Mouse (Mus musculus) layer of hippocampus, adult 18-20 months (tissue): ENCODE measurements at regions not wholly inside any gene's neighbourhood (a gene's known extent, or its start where the extent isn't known, plus 50 kb on each side); places are given as distances from the start of the nearest gene placed in this dataset.

ENCODE experiments used
- DNase-seq, 2 experiments: peaks; one replicate each; pipeline ENCODE4 v3.0.0; 2022; ENCODE audit warnings: low spot score in 2 of 2

DNA sequence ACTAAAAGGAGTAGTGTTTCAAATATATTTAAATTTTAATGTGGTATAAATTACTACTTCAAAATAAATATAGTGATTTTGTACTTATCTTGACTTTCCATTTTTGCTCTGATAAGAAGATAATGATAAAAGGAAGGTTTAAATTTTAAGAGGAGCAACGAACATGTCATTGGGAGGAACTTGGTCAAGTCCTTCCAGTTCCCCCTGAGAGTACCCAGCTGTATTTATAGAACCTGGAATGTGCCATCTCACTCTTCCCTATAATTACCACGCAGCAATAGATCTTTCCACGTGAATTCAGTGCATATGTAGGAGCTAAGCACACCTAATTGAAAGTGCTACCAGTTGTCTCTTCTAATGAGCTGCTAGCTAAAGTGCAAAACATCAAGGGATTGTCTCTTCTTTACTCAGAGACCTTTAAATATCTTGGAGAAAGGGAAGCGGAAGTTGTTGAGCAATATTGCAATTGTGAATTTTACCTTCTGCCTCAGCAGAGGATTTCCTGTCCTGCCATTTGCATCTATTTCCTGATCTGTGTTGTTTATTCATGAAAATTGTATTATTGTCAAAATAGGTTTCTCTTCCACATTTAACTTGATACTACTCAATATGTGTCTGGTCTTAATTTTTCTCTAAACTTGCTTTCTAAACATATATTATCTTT is 1243.0 kb upstream of the Zeb2 start:
- DNase-seq, result no peak

DNA sequence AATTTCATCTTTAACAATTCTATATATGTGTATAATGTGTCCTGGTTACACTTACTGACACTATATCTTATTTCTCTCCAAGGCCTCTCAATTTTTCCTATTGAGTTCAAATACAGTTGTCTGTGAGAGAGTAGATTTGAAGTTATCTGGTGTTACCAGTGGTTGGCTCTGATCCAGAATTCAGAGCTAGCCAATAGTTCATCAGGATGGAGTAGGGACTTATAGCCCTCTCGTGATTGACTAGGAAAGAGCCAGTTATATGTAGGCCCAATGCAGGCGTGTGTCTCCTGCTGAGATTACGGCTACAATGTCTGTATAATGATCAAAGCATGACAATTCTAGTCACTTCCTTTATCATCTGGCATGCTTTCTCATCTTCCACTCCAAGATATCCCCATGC is 1241.0 kb upstream of the Zeb2 start:
- no peak for DNase-seq

- DNase-seq, result peak; percentile 61 to 91
These were observed 1239.5 kb upstream of the Zeb2 start for GRCm38 (mm10) chr2:46356651-46357050.

GRCm38 (mm10) chr2:46340694-46341093 is 1223.5 kb upstream of the Zeb2 start:
- DNase-seq, result peak in 1 of 2 experiments; percentile 55

GRCm38 (mm10) chr2:46316666-46317065 is 1199.5 kb upstream of the Zeb2 start:
- DNase-seq, result peak in 1 of 2 experiments; percentile 73

DNA sequence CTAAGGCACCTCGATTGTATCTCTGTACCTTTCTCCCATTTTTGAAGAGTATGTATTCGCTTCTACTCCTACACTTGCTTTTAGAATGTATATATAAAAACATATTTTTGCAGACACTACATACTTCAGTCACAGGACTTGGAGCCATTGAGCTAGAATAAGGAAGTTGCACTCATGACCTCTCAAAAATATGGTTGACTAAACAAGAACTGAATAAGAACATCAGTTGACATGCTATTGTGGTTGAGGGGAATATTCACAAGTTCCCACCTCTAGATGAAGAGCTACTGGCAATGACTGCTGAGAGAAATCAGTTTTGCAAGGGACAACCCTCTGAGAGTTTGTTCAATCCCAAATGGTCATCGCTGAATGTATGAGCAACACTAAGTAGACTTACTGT is 1198.0 kb upstream of the Zeb2 start:
- DNase-seq, result no peak

DNA sequence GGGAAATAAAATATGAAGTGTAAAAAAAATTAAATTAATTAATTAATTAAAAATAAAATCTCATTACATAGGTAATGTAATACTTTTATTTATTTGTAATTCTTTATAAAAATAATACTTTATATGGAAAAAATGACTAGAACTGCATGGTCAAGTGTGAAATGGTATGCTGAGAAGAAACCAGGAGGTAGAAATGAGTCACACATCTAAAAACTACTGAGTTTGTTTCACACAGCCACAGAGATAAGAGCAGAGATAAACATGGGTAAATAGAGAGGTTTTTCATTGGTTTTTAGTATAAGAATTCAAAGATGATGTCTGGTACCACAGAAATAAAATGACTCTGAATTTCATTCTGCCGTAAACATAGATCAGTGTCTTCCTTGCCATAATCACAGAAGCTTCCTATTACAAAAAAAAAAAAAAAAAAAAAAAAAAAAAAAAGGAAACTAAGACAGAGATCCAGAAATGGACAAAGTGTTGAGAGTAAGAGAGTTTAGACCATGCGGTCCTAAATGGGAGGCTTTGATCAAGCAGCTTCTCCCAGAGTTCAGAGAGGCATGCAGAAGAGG is 1190.5 kb upstream of the Zeb2 start:
- DNase-seq, result no peak

GRCm38 (mm10) chr2:46302627-46303026 is 1185.4 kb upstream of the Zeb2 start:
- DNase-seq, result no peak

DNA sequence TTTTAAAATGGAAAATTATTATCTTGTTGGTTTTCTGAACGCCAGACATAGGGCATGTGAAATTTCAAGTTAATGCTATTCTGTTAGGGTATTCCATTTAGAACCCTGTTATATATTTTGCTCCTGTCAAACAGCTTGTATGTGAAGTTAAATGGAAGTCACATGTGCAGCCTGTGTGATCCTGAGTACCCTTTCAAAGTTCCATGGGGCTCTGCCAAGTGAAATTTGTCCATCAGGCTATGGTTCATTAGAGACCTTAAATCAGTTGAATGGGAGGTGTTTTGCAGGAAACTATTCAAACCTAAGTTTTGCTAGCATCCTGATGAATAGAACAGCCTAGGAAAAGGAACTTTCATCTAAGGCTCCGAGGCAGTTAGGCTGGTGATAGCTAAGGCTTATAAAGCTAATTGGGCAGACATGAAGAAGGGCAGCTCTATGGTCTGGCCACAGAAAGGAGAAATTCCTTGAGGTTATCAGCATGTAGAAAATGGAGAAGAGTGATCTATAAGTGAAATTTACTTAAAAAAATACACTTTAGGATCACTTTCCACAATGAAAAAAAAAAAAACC is 1180.2 kb upstream of the Zeb2 start:
- DNase-seq, result no peak

DNA sequence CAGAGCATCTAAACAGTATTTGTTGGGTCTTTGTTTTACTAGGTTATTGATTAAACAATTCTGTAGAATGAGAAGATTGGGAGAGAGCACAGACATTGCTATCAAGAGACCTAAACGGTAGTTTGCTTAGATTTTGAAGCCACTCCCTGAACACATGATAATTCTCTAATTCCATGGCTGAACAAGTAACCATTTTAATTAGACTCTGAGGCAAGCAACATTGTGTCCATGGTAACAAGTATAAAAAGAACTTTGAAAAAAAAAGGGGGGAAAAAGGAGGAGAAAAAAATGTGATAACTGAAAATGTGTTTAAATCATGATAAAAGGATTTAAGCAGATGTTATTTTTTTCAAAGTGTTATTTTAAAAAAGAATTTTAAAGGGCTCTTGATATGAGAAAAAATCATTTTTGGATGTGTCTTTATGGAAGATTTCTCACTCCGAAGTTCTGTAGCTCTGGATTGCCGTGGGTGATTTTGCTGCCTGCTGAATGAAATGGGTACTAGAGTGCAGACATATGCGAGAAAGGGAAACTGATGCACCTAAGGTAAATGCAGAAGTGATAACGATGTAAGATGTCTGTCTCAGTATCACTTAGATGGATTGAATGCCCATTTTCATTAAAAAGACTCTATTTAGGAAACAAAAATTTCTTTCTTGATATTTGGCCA is 1166.9 kb upstream of the Zeb2 start:
- peak in 1 of 2 experiments; percentile 39 for DNase-seq

DNA sequence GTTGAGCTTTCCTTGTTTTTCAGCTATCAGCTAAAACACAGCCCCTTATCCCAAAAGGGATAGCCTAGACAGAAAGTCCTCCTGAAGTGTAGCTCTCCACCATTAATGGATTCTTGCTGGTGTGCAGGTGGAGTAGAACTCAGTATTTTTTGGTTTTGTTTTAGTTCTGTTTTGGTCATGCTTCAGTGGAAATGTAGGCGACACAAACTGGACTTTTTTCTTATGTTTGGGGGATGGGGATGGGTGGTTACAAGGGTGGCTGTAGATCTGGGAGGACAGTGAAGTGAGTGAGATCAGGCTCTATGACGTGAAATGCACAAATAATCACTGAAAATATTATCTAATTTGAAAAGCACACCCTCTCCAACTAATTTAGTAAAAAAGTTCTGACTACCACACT is 1163.6 kb upstream of the Zeb2 start:
- no peak for DNase-seq

- peak in 1 of 2 experiments; percentile 16 for DNase-seq
These were observed 1144.4 kb upstream of the Zeb2 start for GRCm38 (mm10) chr2:46261618-46262017.

GRCm38 (mm10) chr2:46251562-46251961 is 1134.4 kb upstream of the Zeb2 start:
- no peak for DNase-seq

DNA sequence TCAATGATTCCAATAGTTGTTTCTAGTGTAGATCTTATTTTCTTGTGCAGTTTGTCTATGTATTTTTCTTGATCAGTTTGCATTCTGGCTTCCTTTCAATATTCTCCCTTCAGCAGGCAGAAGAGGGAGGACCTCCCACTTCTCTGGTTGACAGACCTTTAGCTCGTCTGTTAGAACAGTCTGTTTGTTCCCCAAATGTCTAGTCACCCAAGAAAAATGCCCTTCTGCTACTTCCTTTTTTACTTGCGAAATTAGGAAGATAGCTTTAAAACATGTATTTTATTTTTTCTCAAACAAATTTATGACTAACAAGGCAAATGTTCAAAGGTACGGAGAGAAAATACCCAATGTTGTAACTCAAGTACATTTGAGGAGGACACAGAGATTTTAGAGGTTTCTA is 1128.5 kb upstream of the Zeb2 start:
- peak; percentile 28 to 76 for DNase-seq

GRCm38 (mm10) chr2:46244697-46245096 is 1127.5 kb upstream of the Zeb2 start:
- no peak for DNase-seq

- DNase-seq, result peak in 1 of 2 experiments; percentile 37
These were observed 1125.6 kb upstream of the Zeb2 start for GRCm38 (mm10) chr2:46242806-46243205.

- DNase-seq, result no peak
These were observed 1122.7 kb upstream of the Zeb2 start for GRCm38 (mm10) chr2:46239874-46240273.

DNA sequence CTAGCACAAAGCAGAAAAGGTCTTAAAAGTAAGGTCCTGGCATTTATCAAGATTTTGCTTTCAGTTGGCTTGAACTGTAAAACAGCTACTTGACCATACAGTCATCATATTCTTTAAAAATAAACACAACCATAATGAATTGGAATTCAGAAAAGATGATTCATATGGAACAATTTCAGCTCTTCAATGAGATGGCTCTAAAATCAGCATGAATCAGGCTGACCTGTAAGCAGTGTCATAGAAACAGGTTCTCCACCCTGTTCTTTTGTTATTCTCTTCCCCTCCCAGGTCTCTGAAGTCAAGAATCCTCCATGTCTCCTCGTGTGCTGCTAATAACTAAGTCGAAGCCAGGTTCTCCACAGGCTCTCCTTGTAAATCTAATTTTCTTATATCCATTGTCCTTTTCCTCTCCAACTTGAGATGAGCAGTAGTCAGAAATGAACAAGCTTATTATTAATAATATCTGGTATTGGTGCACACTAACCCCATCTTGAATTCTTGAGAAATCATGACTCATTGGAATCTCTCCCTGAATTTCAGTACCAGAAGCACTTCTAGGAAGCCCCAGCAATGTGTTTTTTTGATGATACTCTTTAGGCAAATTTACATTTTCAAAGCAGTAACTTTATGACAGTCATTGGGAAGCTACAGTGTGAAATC is 1113.7 kb upstream of the Zeb2 start:
- no peak for DNase-seq

GRCm38 (mm10) chr2:46218336-46218957 is 1101.3 kb upstream of the Zeb2 start:
- DNase-seq, result no peak

GRCm38 (mm10) chr2:46199341-46199740 is 1082.1 kb upstream of the Zeb2 start:
- no peak for DNase-seq

- DNase-seq, result no peak
These were observed 1070.2 kb upstream of the Zeb2 start for GRCm38 (mm10) chr2:46187265-46187888.
